Mouse (Mus musculus) spleen, postnatal 10 days (tissue): ENCODE data around the gene Nfix.

Source experiments
- DNase-seq, 2 experiments: peaks; one replicate each; pipeline ENCODE4 v3.0.0; 2021 to 2022; ENCODE audit warnings: low spot score in 2 of 2

Gene Nfix

DNA sequence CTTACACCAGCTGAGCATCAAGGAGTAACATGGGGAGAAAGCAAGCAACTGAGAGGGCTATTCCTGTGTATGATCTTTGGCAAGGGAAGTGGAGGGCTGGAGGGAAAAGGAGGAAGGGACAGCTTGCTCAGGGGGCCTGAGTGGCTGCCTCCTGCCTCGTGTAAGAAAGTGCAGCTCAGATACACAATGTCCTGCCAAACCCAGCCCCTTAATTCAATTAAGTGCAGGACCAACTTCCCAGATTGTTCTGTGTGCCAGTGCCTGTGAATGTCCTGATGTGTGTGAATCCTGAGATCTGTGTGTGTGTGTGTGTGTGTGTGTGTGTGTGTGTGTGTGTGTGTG lies 60.8 kb downstream of the Nfix start:
- no peak for DNase-seq

DNA sequence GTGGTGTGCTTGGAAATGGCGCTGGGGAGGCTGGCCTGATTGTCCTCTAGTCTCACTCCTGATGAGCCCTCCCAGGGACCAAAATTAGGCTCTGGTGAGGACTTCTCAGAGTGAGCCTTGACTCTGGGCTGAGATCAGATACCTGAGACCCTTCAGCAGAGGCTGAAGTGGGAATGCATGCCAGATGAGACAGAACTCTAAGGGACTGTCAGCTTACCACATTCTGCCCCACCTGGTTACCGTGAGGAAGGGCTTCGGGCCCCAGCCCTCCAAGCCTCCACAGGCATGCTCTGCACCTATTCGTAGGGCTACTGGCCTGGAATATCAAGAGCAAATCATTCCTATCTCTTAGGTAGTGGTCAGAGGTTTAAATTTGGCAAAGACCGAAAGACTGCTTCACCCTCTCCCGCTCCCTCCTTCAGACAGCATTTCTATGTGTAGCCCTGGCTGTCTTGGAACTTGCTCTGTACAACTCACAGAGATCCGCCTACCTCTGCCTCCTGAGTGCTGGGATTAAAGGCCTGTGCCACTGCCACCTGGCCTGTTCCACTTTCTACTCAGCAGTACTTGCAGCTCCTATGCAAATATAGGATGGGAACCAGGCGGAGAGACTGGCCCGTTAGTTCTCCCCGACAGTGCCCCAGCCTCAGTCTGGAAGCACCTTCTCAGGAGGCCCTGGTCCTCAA lies 61.3 kb downstream of the Nfix start:
- DNase-seq = no peak

DNA sequence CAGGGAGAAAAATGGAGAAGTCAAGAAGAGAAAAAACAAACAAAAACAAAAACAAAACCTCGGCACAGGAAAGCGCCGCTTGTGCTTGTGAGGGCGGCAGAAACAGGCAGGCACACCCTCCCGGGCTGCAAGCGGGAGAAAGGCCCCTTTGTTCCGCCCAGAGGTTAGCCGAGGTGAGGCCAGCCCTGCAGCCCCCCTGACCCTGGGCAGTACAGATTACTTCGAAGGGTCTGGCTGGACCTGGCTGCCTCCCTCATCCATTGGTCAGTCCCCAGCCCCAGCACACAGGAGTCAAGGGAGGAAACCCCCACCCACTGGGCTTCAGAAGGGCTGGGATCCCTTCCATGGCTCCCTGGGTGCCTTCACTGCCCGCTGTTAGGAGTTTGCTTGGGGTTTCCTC lies 61.9 kb downstream of the Nfix start:
- DNase-seq = no peak

DNA sequence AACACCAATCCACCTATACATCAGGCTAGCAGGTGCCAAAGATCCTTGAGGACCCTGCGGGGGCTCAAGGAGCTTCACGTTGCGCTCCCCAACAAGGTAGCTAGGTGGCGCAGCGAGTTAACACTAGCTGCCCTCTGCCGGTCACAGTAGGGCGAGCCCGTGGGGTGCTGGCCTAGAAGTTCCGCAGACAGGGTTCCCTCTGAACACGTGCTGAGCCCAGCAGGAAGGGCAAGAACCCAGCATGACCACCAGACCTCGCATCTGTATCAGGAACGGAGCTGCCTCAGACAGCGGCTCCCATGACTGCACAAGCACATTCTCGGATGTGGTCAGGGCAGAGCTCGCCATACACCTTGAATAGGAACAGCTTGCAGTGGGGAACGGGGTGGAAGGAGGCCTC lies 62.5 kb downstream of the Nfix start:
- DNase-seq = peak; percentile 83 to 90

DNA sequence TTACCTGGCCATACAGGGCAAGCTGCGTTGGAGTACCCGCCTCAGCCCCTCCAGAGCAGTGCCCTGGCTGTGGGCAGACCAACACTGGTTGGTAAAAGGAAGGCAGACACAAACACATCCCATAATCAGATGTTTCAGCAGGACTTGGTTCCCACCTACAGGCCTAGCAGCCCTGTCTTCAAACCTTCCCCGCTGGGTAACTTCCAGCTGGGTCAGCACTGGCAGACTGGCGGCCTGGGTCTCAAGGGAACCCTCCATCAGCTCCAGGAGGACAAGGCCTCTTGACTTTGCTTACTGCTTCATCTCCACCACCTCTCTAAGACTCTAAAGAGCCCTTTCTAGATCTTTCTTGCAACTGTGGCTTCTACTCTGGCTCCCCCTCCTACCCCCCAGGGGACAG lies 63.6 kb downstream of the Nfix start:
- no peak for DNase-seq

DNA sequence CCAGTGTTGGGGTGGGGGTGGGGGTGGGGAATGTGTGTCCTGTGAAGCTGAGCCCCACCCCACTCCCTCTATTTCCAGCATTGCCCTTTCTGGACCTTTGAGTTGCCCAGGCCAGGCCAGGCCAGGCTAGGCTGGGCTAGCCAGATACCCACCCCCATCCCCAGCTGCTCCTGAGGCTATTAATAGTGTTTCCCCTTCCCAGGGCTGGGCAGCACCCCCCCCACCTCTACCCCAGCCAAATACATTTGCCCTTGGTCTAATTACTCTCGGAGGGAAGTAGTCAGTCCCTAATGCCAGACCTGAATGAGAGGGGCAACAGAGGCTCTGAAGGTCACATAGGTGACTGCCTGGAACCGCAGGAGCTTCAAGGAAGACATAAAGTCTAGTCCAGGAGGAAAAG lies 64.5 kb downstream of the Nfix start:
- DNase-seq = no peak

DNA sequence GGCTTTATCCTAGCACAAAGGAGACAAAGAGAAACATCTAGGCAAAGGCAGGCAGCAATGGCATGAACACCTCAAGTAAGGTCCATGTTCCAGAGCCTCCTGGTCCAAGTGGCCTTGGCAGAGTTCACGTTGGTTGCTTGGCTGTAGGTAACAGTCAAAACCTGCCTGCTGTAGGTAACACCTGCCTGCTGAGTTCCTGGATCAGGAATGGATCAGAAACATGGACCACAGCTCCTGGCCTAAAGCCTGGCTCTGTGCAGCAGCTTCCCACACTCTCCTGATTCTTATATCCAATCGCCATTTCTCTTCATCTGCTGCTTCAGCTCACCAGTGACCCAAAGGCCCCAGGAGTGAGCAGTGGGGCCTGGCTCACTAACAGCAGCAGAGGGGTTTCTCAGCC lies 65.5 kb downstream of the Nfix start:
- DNase-seq = no peak

DNA sequence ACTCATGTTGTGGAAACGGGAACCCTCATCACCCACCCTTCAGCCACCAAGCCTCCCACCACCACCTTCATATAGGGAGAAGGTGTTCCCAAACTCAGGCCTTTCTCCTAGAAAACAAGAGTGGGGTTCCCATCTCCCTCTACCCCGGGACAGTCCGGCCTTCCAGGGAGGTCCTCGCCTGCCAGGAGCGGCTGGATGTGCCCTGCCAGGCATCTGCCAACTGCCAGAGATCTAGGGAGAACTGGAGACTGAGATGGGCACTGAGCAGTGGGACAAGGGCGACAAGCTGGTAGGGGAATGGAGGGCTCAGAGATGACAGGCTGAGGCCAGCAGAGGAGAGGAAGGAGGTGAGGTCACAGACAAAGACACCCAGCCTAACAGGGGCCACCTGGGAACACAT lies 66.2 kb downstream of the Nfix start:
- DNase-seq = no peak

DNA sequence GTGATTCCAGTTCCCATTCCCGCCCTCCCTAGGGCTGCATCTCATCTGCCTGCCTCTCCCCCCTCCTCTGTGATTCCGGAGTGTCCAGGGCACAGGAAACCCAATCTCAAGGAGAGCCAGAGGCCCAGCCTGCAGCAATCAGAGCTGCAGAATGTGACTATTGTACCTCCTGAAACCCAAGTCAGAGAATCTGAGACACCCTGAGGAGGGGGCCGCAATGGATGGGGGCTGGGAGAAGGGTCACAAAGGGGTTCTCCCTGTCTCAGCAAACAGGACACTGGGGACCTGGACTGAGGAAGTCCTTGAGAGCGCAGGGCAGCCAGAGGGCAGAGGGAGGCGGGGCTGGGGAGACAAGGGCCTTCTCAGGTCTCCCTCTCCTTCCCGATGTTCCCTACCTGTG lies 67.1 kb downstream of the Nfix start:
- DNase-seq = no peak

DNA sequence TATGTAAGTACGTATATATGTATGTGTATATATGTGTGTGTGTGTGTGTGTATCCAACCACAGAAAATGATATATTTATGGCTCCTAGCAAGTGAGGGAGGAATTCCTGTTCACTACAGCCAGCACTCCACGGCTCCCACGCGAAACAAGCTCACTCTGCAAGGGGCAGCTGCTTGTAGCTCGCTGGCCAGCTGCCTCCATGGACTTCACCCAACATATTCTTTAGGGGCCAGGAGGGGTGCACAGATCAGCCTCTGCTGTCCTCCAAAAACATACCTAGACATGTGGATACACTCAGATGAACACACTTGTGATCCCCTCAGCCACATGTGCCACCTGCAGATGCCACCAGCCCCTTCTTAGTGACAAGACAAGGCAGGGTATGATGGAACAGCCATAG lies 67.6 kb downstream of the Nfix start:
- no peak for DNase-seq

DNA sequence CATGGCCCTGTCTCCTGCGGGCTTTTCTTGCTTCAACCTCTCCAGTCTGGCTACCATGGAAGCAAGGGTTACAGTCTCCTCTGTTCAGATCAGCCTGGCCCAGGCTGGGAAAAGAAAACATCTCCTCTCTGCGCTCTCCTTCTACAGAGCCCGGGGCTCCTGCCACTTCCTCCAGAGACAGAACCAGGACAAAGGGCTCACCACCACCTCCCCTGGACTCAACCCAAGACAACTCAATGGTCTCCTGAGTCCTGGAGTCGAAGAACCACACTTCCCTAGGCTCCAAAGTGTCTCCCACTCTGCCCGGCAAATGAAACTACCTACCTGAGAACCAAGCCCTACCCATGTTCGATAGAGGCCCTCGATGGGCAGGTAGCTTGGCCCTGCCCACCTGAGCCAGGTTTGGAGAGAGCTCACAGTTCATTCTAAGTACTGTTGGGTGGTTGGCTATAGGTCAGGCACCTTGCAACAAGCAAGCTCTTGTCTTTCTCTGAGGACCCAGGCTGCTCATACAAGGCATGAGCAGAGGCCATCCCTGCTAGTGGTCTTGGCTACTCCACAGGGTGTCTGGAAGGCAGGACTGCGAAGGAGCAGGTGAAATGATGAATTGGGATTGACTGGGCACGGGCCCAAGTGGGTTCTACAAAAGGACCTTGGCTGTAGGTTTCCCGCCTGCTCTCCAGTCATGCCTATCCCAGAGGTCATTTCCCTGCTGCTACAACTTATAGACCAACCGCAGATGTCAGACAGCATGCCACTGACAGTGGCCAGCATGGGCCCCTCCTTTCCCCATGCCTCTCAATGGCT lies 68.6 kb downstream of the Nfix start:
- peak; percentile 40 to 58 for DNase-seq

DNA sequence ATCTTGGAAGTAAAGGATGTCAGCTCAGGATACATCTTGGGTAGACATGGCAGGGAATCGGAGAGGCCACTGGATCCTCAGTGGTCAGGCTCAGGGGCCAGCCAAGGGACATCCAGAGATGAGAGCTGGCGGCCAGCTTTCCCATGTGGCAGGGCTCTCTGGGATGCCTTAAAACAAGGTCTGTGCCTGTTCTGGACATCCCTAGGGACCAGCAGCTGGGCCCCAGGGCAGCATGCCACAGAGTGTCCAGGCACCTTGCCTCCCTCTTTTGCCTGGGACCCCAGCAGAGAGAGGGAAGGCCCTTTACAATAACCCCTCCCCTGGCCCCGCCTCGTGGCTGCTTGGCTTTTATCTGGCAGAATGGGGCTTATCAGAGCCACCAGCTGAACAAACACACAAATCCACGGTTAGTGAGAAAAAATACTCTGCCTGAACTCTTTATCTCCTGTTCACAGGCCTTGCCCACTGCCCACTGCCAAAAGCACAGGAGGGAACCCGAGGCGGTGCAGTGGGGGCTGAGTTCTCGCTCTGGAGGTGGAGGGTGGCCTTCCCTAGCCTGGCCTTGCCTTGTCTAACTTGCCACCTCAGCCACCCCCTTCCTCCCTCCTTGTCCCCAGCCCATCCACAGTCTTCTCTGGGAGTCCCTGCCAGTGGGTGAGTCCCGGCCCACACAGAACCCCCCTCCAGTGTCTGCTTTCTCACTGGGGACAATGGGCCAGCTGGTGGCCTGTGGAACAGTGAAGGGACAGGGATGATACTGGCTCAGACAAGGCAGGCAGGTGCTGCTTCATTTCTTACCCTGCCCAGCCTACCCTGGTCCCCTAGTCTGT lies 69.4 kb downstream of the Nfix start:
- peak; percentile 79 to 84 for DNase-seq

DNA sequence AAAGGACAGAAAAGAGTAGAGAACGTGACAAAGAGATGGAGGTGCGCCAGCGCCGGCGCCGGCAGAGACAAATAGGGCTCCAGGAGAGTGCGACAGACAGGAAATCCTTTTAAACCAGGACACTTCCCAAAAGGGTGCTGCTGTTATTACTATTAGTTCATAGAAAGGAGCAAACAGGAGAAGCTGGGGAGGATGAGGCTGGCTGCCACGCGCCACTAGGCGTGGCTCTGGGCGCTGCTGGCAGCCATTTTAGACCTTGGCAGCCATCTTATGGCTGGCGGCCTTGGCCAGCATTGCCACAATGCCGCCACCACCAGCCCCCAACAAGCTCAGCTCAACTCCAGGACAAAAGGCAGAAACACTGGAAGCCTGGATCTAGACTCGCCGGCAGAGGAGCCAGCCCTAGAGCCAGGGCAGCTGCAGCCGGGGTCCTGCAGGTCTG lies 70.2 kb downstream of the Nfix start:
- DNase-seq = no peak

DNA sequence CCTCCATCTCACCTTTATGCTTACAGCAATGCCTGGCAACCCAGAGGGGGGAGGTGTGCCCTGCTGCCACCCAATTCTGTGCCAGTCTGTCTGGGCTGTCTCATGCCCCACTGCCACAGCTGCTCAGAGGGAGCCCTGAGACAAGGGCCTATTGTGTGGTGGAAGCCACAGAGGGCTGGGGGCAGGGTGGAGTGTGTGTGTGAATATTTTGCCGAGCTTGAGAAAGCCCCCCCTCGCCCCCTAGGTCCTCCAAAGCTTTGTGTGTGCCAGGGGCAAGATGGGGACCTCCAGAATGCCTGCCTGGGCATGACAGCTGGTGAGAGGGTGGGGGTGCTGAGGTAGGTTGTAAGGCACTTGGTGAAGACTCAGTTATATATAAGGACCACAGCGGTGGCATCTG lies 71.7 kb downstream of the Nfix start:
- no peak for DNase-seq

DNA sequence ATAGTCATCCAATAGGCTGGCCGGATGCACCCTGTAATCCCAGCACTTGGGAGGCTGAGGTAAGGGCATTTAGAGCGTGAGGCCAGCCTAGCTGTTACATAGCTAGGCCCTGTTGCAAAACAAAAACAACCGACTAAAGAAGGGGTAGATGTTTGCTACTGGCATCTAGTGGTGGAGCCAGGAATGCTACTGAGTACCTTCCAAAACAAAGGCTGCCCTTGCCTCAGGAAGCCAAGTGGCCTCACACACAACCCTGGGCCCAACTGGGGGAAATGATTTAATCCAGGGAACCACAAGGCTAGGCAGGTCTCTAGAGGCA lies 74.2 kb downstream of the Nfix start:
- DNase-seq = peak in 1 of 2 experiments; percentile 53

DNA sequence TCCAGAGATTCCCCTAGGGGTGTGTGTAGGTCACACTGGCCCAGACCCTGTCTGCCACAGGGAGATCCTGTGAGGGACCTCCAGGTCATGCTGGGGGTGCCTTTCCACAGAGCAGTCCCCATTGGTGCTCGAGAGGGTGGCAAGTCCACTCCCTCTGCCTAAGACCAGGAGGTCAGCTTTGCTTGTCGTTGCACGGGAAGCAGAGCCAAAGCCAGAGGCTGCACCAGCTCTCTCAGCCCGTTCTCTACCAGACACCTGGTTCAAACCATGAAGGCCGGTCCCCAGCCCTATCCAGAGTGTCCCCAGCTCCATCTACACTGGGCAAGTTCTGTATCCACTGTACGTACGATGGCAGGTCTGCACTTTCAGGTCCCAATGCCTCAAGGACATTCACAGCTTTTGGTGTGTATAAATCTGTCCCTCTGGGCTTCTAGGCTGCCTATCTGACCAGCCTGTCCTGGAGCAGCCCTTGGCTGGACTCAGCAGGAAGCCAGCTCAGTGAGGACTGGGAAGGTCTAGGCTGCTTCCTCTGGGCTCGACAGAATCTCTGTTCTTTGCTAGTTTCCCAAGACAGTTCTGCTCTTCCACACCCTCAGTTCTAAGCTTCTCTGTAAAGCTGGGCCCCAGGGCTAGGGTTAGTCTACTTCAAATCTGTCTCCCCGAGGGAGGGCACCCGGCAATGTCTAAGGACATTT lies 74.8 kb downstream of the Nfix start:
- DNase-seq = peak in 1 of 2 experiments; percentile 38

DNA sequence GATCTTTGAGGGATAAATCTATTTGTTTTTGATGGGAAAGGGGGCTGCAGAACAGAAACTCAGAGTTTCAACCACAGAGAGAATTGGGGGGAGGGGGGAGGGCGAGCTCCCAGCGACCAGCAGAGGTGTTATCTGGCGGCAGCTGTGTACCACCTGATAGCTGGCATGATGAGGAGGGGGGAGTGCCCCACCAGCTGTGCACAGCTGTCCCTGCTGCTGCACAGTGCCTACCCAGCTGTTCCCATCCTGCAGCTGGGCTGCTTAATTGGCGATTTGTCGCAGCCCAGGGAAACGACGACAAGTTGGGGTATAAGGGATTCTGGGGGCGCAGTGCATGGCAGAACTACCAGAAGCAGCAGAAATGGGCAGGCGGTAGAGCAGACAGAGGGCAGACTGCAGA lies 75.5 kb downstream of the Nfix start:
- DNase-seq = peak in 1 of 2 experiments; percentile 52

DNA sequence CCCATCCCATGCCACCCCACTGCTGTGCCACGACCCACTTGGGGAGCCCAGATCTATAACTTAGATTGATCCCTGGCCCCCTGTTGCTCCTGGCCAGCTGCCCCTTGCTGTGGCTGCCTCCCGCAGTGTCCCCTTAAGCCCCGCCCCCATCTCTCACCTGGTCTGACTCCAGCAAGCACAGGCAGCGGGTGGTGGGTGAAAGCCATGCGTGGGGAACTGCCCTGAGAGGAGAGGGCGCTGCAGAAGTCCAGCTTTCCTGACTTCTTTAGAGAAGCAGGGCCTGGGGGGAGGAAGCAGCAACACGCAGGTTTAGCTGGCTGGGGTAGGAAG lies 76.6 kb downstream of the Nfix start:
- peak; percentile 76 to 81 for DNase-seq

DNA sequence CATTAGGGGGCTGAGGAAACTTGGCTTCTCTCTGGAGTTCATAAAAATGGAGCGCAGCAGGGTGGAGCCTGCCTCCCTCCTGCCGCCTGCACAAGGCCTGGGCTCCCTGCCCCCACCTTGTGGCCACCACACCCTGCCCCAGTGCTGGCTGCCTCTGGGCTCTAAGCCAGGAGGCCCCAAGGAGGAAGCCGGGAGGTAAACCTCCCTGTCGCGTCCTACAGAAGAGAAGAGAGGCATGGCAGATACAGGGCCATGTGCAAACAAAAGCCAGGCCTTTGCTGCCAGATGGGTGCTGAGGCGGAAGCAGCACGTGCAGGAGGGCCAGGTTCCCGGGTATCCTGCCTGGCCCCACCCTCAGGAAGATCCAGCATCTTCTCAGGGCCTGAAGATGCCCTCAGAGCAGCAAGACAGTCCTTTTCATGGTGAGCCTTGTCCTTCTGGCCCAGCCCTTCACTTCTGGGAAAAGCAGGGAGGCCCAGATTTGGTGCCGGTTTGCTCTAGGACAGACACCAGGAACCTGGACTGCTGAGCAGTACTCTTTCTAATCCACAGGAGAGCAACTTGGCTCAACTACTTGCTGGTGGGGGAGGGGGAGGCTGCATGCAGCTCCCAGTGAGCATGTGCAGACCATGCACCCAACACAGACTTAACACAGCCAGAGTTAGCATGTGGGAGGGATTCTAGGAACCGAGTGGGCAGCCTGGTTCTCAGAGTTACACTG lies 77.1 kb downstream of the Nfix start, which contains the start of gene G430095P16Rik:
Gene G430095P16Rik (plus strand): TSS at position 158 of the 721 bp plus-strand sequence.
- DNase-seq = peak; percentile 84 to 91

DNA sequence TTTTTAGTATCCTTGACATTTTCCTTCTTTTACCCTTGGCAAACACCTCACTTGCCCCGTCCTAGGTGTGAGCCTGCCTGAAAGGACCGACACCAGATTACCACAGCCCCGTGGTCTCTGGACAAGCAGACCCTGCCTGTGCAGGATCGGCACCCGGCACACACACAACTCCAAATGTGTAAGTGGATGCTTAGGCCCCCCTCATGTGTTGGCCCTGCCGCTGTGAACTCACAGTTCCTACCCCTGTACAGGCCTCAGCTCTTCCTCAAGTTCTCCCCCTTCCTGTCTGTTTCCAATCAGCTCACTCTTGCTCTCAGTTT lies 77.7 kb downstream of the Nfix start:
- no peak for DNase-seq

DNA sequence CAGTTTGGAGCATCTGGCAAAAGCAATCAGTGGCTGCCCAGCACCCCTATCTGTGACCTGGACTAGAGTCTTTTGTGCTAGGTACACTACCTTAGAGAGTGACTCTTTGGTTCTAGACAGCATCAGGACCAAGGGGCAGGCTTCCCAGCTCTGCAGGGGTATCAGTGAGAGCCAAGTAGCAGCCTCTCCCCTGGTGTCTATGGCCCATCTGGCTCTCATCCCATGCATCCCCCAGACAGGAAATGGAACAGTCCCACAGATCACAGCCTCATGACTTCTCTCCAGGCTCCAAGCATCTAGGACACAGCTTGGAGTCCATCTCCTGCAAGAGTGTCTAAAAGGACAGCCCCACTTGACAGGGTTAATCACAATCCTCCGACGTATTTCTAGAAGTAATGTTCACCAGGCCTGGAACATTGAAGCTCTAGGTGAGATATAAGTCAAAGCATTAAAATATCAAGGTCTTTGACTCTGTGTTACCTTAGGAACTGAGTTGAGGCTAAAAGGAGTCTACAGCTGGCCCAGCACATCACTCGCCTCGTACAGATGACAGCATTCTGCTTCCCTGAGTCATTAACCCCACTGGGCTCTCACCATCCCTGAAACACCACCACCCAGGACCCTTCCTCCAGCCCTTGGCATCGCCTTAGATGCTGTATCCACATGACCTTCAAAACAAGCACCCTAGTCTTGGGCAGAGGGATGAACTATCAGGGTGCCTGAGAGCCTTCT lies 81.0 kb downstream of the Nfix start:
- DNase-seq = no peak
